Mouse (Mus musculus) midbrain, embryonic 11.5 days (tissue): Measurements from ENCODE around the gene Ppp1r7. TPM values are rescaled to one million over a fixed set of nuclear protein-coding genes. Genes with fewer than 3 reads are reported as not detected.
A peak's percentile ranks its signal among the peaks of the same experiment; 100 is the strongest.

Experiments
- ATAC-seq: fragments of 200-750 bp; cut with Nextera tagmentation; 2 replicates; pipeline ENCODE4 v1.8.0; 2017; ENCODE audit warnings: moderate TSS enrichment, moderate library complexity; ENCODE audit not compliant: low FRiP score
- DNase-seq: peaks from one replicate; pipeline ENCODE4 v3.0.0; 2015; ENCODE audit warnings: low spot score; ENCODE audit errors: missing footprints
- H3K27ac ChIP-seq: fragments of 300-500 bp; sonication (generic); 2 replicates; pipeline ENCODE4 v1.5.1; 2014; ENCODE audit warnings: low read depth, low read length
- H3K27me3 ChIP-seq: fragments of 300-500 bp; sonication (generic); 2 replicates; pipeline ENCODE4 v1.6.1; 2014; ENCODE audit warnings: mild to moderate bottlenecking, low read length, moderate library complexity, mixed read lengths; ENCODE audit not compliant: control insufficient read depth, insufficient read depth
- H3K36me3 ChIP-seq: fragments of 300-500 bp; sonication (generic); 2 replicates; pipeline ENCODE4 v1.6.1; 2014; ENCODE audit warnings: mild to moderate bottlenecking, low read length, moderate library complexity, mixed read lengths; ENCODE audit not compliant: control insufficient read depth, insufficient read depth
- H3K4me1 ChIP-seq: fragments of 300-500 bp; sonication (generic); 2 replicates; pipeline ENCODE4 v1.6.1; 2014; ENCODE audit warnings: low read length; ENCODE audit not compliant: control insufficient read depth, insufficient read depth
- H3K4me2 ChIP-seq: fragments of 300-500 bp; sonication (generic); 2 replicates; pipeline ENCODE4 v1.6.1; 2014; ENCODE audit warnings: mild to moderate bottlenecking, moderate library complexity
- H3K4me3 ChIP-seq: fragments of 300-500 bp; sonication (generic); 2 replicates; pipeline ENCODE4 v1.5.1; 2014; ENCODE audit warnings: low read depth, low read length
- H3K9ac ChIP-seq: fragments of 300-500 bp; sonication (generic); 2 replicates; pipeline ENCODE4 v1.6.1; 2014; ENCODE audit warnings: low read length
- H3K9me3 ChIP-seq: fragments of 300-500 bp; sonication (generic); 2 replicates; pipeline ENCODE4 v1.6.1; 2016; ENCODE audit warnings: low read length; ENCODE audit not compliant: control insufficient read depth
- WGBS: fragments of 180-500 bp; shearing (Covaris S2); extraction: QIAGEN DNeasy Blood & Tissue Kit; methylation state at CpG from one replicate; pipeline ENCODE4 v1.1.7; 2014; 5-methylcytosine and 5-hydroxymethylcytosine counted together
- polyA plus RNA-seq: library from polyadenylated mRNA; unstranded; fragments of >200 nt; fragmentation: Nextera tagmentation; extraction: Ambion mirVana; gene quantifications from 2 replicates; pipeline ENCODE4 v1.2.1, GENCODE M21; 2014

The Ppp1r7 gene
- polyA plus RNA-seq, 1 experiment from 2014 or later = 88.5 TPM

- H3K9me3 ChIP-seq = no peaks in the 10 kb centered on the region
- ATAC-seq (peak; percentile 94), DNase-seq (no peak)
- H3K4me3 ChIP-seq = peak overlapping the region; percentile 85
- H3K27me3 ChIP-seq = no peaks in the 10 kb centered on the region
- H3K9ac ChIP-seq = peak overlapping the region; percentile 87
- H3K27ac ChIP-seq = no peak overlapping the region
- H3K36me3 ChIP-seq = no peaks in the 10 kb centered on the region
- under 1% methylated on average over 39 of the region's 39 CpGs for WGBS
- peaks cover 15% of the 10 kb centered on the region for H3K4me1 ChIP-seq
- H3K4me2 ChIP-seq = peak overlapping the region; percentile 80
Measured at GRCm38 (mm10) chr1:93343504-93344047, 922 bp downstream of the Ppp1r7 start.

- peaks cover 7% of the 10 kb centered on the region; the same call in 1 of the 2 replicates for H3K4me1 ChIP-seq
- H3K9ac ChIP-seq = no peak overlapping the region
- ATAC-seq = no peak
- no peak overlapping the region for H3K27ac ChIP-seq
- no peaks in the 10 kb centered on the region for H3K9me3 ChIP-seq
- WGBS = 90% methylated on average over 5 of the region's 5 CpGs
- no peak overlapping the region for H3K4me2 ChIP-seq
- H3K27me3 ChIP-seq = no peaks in the 10 kb centered on the region
- H3K36me3 ChIP-seq = peaks cover 5% of the 10 kb centered on the region; the same call in 1 of the 2 replicates
- DNase-seq = no peak
- H3K4me3 ChIP-seq = no peak overlapping the region
Measured at GRCm38 (mm10) chr1:93347176-93347575, 4.5 kb downstream of the Ppp1r7 start.

- no peak overlapping the region for H3K9ac ChIP-seq
Measured at GRCm38 (mm10) chr1:93349701-93350100, 7.0 kb downstream of the Ppp1r7 start.

GRCm38 (mm10) chr1:93352724-93353123 is 10.1 kb downstream of the Ppp1r7 start:
- Histone ChIP-seq H3K4me1 (no peaks in the 10 kb centered on the region), H3K27ac (no peak overlapping the region), H3K4me3 (no peak overlapping the region), H3K36me3 (peaks cover 15% of the 10 kb centered on the region), H3K9ac (no peak overlapping the region), H3K27me3 (no peaks in the 10 kb centered on the region), H3K9me3 (no peaks in the 10 kb centered on the region), H3K4me2 (no peak overlapping the region)
- ATAC-seq = no peak
- 91% methylated on average over 2 of the region's 2 CpGs for WGBS
- DNase-seq = no peak

More at GRCm38 (mm10) chr1:93349701-93350100, 7.0 kb downstream of the Ppp1r7 start:
- ATAC-seq (no peak), DNase-seq (no peak)
- Histone ChIP-seq H3K27me3 (no peaks in the 10 kb centered on the region), H3K4me2 (no peak overlapping the region), H3K27ac (no peak overlapping the region), H3K36me3 (peaks cover 9% of the 10 kb centered on the region), H3K9me3 (no peaks in the 10 kb centered on the region), H3K4me1 (peaks cover under 1% of the 10 kb centered on the region; the same call in 1 of the 2 replicates), H3K4me3 (no peak overlapping the region)
- WGBS = 92% methylated on average over 4 of the region's 4 CpGs

- no peaks in the 10 kb centered on the region for H3K4me1 ChIP-seq
- no peak for DNase-seq
- H3K9me3 ChIP-seq = no peaks in the 10 kb centered on the region
- no peaks in the 10 kb centered on the region for H3K27me3 ChIP-seq
- H3K9ac ChIP-seq = no peak overlapping the region
- H3K27ac ChIP-seq = no peak overlapping the region
- 86% methylated on average over 4 of the region's 4 CpGs for WGBS
- no peak overlapping the region for H3K4me2 ChIP-seq
- peaks cover 28% of the 10 kb centered on the region for H3K36me3 ChIP-seq
- no peak for ATAC-seq
- no peak overlapping the region for H3K4me3 ChIP-seq
Measured at GRCm38 (mm10) chr1:93362661-93363060, 20.0 kb downstream of the Ppp1r7 start.

GRCm38 (mm10) chr1:93365641-93366040 is 23.0 kb downstream of the Ppp1r7 start:
- 93% methylated on average over 6 of the region's 6 CpGs for WGBS

GRCm38 (mm10) chr1:93373665-93374064 is 31.0 kb downstream of the Ppp1r7 start, which contains the start of gene Ano7:
Ano7 (plus strand) TSS chr1:93373930.
- no peak for ATAC-seq
- Histone ChIP-seq H3K4me1 (no peaks in the 10 kb centered on the region), H3K4me2 (no peak within 1 kb of the TSS), H3K27me3 (no peaks in the 10 kb centered on the region), H3K9me3 (no peaks in the 10 kb centered on the region), H3K27ac (no peak within 1 kb of the TSS), H3K4me3 (no peak within 1 kb of the TSS), H3K9ac (no peak within 1 kb of the TSS; the same call in 1 of the 2 replicates), H3K36me3 (0 out of 2 replicates have a peak, but pooled peaks cover 2% of the 10 kb centered on the region)
- DNase-seq = no peak
- 78% methylated on average over 4 of the region's 4 CpGs for WGBS

More at GRCm38 (mm10) chr1:93365641-93366040, 23.0 kb downstream of the Ppp1r7 start:
- Histone ChIP-seq H3K27me3 (no peaks in the 10 kb centered on the region), H3K27ac (no peak overlapping the region), H3K36me3 (peaks cover 24% of the 10 kb centered on the region), H3K4me1 (no peaks in the 10 kb centered on the region), H3K9me3 (no peaks in the 10 kb centered on the region), H3K4me3 (no peak overlapping the region), H3K9ac (no peak overlapping the region), H3K4me2 (no peak overlapping the region)
- ATAC-seq = no peak
- no peak for DNase-seq

- H3K27ac ChIP-seq = no peak overlapping the region
- no peak overlapping the region for H3K4me3 ChIP-seq
- 73% methylated on average over 5 of the region's 5 CpGs for WGBS
- no peak for DNase-seq
- no peak for ATAC-seq
- H3K4me2 ChIP-seq = no peak overlapping the region
- no peaks in the 10 kb centered on the region for H3K36me3 ChIP-seq
- H3K9me3 ChIP-seq = no peaks in the 10 kb centered on the region
- no peaks in the 10 kb centered on the region for H3K27me3 ChIP-seq
- no peaks in the 10 kb centered on the region for H3K4me1 ChIP-seq
- no peak overlapping the region for H3K9ac ChIP-seq
Measured at GRCm38 (mm10) chr1:93377307-93377706, 34.7 kb downstream of the Ppp1r7 start.

- 83% methylated on average over 5 of the region's 5 CpGs for WGBS
- no peak overlapping the region for H3K27ac ChIP-seq
- no peaks in the 10 kb centered on the region for H3K36me3 ChIP-seq
- H3K4me3 ChIP-seq = no peak overlapping the region
- no peaks in the 10 kb centered on the region for H3K9me3 ChIP-seq
- H3K27me3 ChIP-seq = no peaks in the 10 kb centered on the region
- ATAC-seq (no peak), DNase-seq (no peak)
- no peak overlapping the region for H3K4me2 ChIP-seq
- H3K9ac ChIP-seq = no peak overlapping the region
- no peaks in the 10 kb centered on the region for H3K4me1 ChIP-seq
Measured at GRCm38 (mm10) chr1:93379117-93379516, 36.5 kb downstream of the Ppp1r7 start.
